In the genomic region with DNA sequence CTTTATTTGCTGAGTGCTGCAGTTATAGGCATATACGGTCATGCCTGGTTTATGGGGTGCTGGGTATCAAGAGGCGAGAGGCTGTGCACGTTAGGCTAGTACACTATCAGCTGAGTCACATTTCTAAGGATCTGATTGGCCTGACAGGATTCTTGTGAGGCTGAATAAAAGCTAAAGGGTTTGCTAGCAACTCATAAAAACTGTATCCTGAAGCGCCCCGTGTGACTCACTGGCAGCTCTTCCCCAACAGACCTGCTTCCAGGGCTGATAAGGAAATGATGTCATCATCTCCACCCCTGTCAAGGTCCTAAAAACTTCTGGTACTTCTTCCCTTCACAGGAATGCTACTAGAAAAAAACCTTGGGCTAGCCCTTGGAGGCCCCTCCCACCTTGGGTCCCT, we compare ENCODE assay signal across 24 mouse cellular contexts. TPM values are rescaled to one million over a fixed set of nuclear protein-coding genes. Genes with fewer than 3 reads are reported as not detected.
A peak's percentile ranks its signal among the peaks of the same experiment; 100 is the strongest.
DNase-seq lines count a peak whose midpoint lies in the region; ATAC-seq and TF ChIP-seq lines count a peak whose summit lies in the region.
"Had no signal": no experiment of that assay in that cellular context is flagged by ENCODE, and none has a peak within 500 bp of the region (broad histone marks: within the 10 kb centered on the region; RNA-seq: fewer than 3 reads in every experiment).

No protein-coding gene starts in this region.

- intact Hi-C loops in gastrocnemius, adult 2 months (cut with DNase I) = no loop called here
- intact Hi-C loops in left cerebral cortex, postnatal 36 days (cut with DNase I) = no loop called here

- peak overlapping the region; percentile 25; the same call in 1 of the 2 replicates for H3K27ac ChIP-seq in gastrocnemius, adult 2 months
- H3K27ac ChIP-seq in intestine, embryonic 14.5 days (ENCODE audit: low read depth) = no peak overlapping the region
- H3K27ac ChIP-seq: forebrain, embryonic 13.5 days; heart, embryonic 10.5 days; hindbrain, embryonic 13.5 days; layer of hippocampus, adult 2 months; liver, embryonic 13.5 days; lung, embryonic 15.5 days; midbrain, embryonic 12.5 days had no signal

- ATAC-seq in intestine, embryonic 14.5 days (replicated peaks; ENCODE audit: low FRiP score, low TSS enrichment, low read depth) = peak; percentile 70
- ATAC-seq in CD4-positive, CD25-positive, alpha-beta regulatory T cell, adult 4 months = no peak
- ATAC-seq: activated CD4-positive, CD25-positive, alpha-beta regulatory T cell, adult 4 months; forebrain, embryonic 13.5 days; inflammation-experienced regulatory T-cells, adult 6 months had no signal

- no peak overlapping the region for H3K4me3 ChIP-seq in gastrocnemius, adult 2 months
- H3K4me3 ChIP-seq in intestine, embryonic 14.5 days (ENCODE audit: low read depth, low read length) = no peak overlapping the region
- H3K4me3 ChIP-seq: erythroblast, embryonic 14.5 days; forebrain, embryonic 13.5 days; heart, embryonic 10.5 days; hindbrain, embryonic 13.5 days; layer of hippocampus, adult 2 months; liver, embryonic 13.5 days; lung, embryonic 15.5 days; midbrain, embryonic 12.5 days had no signal

- DNase-seq in gastrocnemius, adult 2 months = no peak
- no peak for DNase-seq in gastrocnemius, postnatal 4 days (ENCODE audit: low spot score in 2 of 2)
- DNase-seq in urinary bladder, postnatal 14 days (ENCODE audit: low spot score) = peak; percentile 19
- no peak for DNase-seq in urinary bladder, postnatal 4 days (ENCODE audit: low spot score in 2 of 2)
- DNase-seq in intestine, embryonic 14.5 days (ENCODE audit: low spot score) = no peak
- DNase-seq in left cerebral cortex, postnatal 36 days (ENCODE audit: low spot score in 2 of 2) = no peak
- DNase-seq: cerebellum, adult 8-10 months; gastrocnemius, postnatal 10 days; heart, postnatal 14 days; left cerebral cortex, postnatal 4 days; liver, embryonic 13.5 days; retina, postnatal 1 day; right cerebral cortex, postnatal 4 days; thymus, postnatal 14 days had no signal

- H3K9ac ChIP-seq in intestine, embryonic 14.5 days (ENCODE audit: low read length) = no peak overlapping the region
- H3K9ac ChIP-seq: forebrain, embryonic 13.5 days; hindbrain, embryonic 13.5 days; liver, embryonic 13.5 days; lung, embryonic 15.5 days; midbrain, embryonic 12.5 days had no signal

- no peak overlapping the region for H3K4me2 ChIP-seq in intestine, embryonic 14.5 days (ENCODE audit: low read length)
- H3K4me2 ChIP-seq: forebrain, embryonic 13.5 days; hindbrain, embryonic 13.5 days; liver, embryonic 13.5 days; lung, embryonic 15.5 days; midbrain, embryonic 12.5 days had no signal

- H3K27me3 ChIP-seq in intestine, embryonic 14.5 days (replicated peaks; ENCODE audit: control insufficient read depth, insufficient read depth, low read length) = no peaks in the 10 kb centered on the region
- H3K27me3 ChIP-seq: forebrain, embryonic 13.5 days; hindbrain, embryonic 13.5 days; liver, embryonic 13.5 days; lung, embryonic 15.5 days; midbrain, embryonic 12.5 days had no signal

- no peak for TF ChIP-seq CTCF in gastrocnemius, adult 2 months (IDR thresholded peaks at IDR 0.05)

- WGBS in intestine, embryonic 14.5 days = 65% methylated on average over 5 of the region's 5 CpGs

- H3K4me1 ChIP-seq in intestine, embryonic 14.5 days (replicated peaks; ENCODE audit: control insufficient read depth, insufficient read depth, low read length) = 0 out of 2 replicates have a peak, but pooled peaks cover 3% of the 10 kb centered on the region
- H3K4me1 ChIP-seq: forebrain, embryonic 13.5 days; heart, embryonic 10.5 days; hindbrain, embryonic 13.5 days; liver, embryonic 13.5 days; midbrain, embryonic 12.5 days had no signal

- H3K9me3 ChIP-seq in intestine, embryonic 14.5 days (ENCODE audit: control insufficient read depth, low read length) = no peaks in the 10 kb centered on the region
- H3K9me3 ChIP-seq: forebrain, embryonic 13.5 days; heart, embryonic 10.5 days; hindbrain, embryonic 13.5 days; liver, embryonic 13.5 days; lung, embryonic 15.5 days; midbrain, embryonic 12.5 days had no signal

- H3K36me3 ChIP-seq in intestine, embryonic 14.5 days (ENCODE audit: control insufficient read depth, insufficient read depth, low read length) = no peaks in the 10 kb centered on the region
- H3K36me3 ChIP-seq: heart, embryonic 10.5 days; hindbrain, embryonic 13.5 days; liver, embryonic 13.5 days; lung, embryonic 15.5 days; midbrain, embryonic 12.5 days had no signal

RNA-seq across cellular contexts. Expression of a gene that starts 14.6 kb away (rescaled TPM):
- total RNA-seq in gastrocnemius, adult 2 months (2021) = 100 to 1,000 TPM; 121 to 159 TPM
- 10 to 100 TPM; 26.6 to 31.3 TPM for total RNA-seq in gastrocnemius, postnatal 4 days (2021)
- 9.7 and 10.5 TPM in 2 replicates for polyA plus RNA-seq in intestine, embryonic 14.5 days (2014; fragmentation: Nextera tagmentation; extraction: Ambion mirVana)
- under 1 TPM in 1 of 2 experiments, not detected in 1; 0.28 TPM for polyA plus RNA-seq in CD4-positive, CD25-positive, alpha-beta regulatory T cell, adult 4 months (2017; shearing (Covaris generic))
- 1 to 10 TPM; 4.0 to 4.8 TPM for total RNA-seq in left cerebral cortex, postnatal 36 days (2021)
- polyA plus RNA-seq: erythroblast, embryonic 14.5 days had no signal

Comparison
In these comparisons a context has a peak if more than half of its experiments do, and no peak if none do; other contexts are left out.
1. RNA of a gene that starts 14.6 kb away (total RNA-seq): 121 to 159 TPM in gastrocnemius, adult 2 months and 26.6 to 31.3 TPM in gastrocnemius, postnatal 4 days; 4.0 to 4.8 TPM in left cerebral cortex, postnatal 36 days; every median in the first group is over 4 times any median in the second.